Mouse (Mus musculus) intestine, embryonic 15.5 days (tissue): Measurements from ENCODE around the gene Snd1. TPM values are rescaled to one million over a fixed set of nuclear protein-coding genes. Genes with fewer than 3 reads are reported as not detected.

Experiments
- ATAC-seq: fragments of 200-750 bp; cut with Nextera tagmentation; 2 replicates; pipeline ENCODE4 v1.8.0; 2017; ENCODE audit warnings: moderate TSS enrichment, moderate library complexity
- H3K27ac ChIP-seq: fragments of 300-500 bp; sonication (generic); 2 replicates; pipeline ENCODE4 v1.5.1; 2015; ENCODE audit warnings: mild to moderate bottlenecking, inconsistent platforms
- H3K27me3 ChIP-seq: fragments of 300-500 bp; sonication (generic); replicated peaks from 2 replicates; pipeline ENCODE4 v1.6.1; 2015; ENCODE audit warnings: inconsistent platforms
- H3K36me3 ChIP-seq: fragments of 300-500 bp; sonication (generic); 2 replicates; pipeline ENCODE4 v1.6.1; 2015; ENCODE audit warnings: inconsistent platforms
- H3K4me1 ChIP-seq: fragments of 300-500 bp; sonication (generic); replicated peaks from 2 replicates; pipeline ENCODE4 v1.6.1; 2015; ENCODE audit warnings: inconsistent platforms
- H3K4me2 ChIP-seq: fragments of 300-500 bp; sonication (generic); replicated peaks from 2 replicates; pipeline ENCODE4 v1.6.1; 2015; ENCODE audit warnings: mild to moderate bottlenecking, inconsistent platforms
- H3K4me3 ChIP-seq: fragments of 300-500 bp; sonication (generic); replicated peaks from 2 replicates; pipeline ENCODE4 v1.5.1; 2015; ENCODE audit warnings: inconsistent platforms
- H3K9ac ChIP-seq: fragments of 300-500 bp; sonication (generic); 2 replicates; pipeline ENCODE4 v1.6.1; 2015; ENCODE audit warnings: inconsistent platforms
- H3K9me3 ChIP-seq: fragments of 300-500 bp; sonication (generic); 2 replicates; pipeline ENCODE4 v1.6.1; 2016; ENCODE audit warnings: inconsistent platforms
- WGBS: fragments of 180-500 bp; shearing (Covaris S2); methylation state at CpG from one replicate; pipeline ENCODE4 v1.1.7; 2015; 5-methylcytosine and 5-hydroxymethylcytosine counted together
- polyA plus RNA-seq: library from polyadenylated mRNA; unstranded; fragments of >200 nt; fragmentation: Nextera tagmentation; extraction: Ambion mirVana; gene quantifications from 2 replicates; pipeline ENCODE4 v1.2.1, GENCODE M21; 2015

Gene Snd1
- polyA plus RNA-seq, 1 experiment from 2014 or later: 128 TPM

DNA sequence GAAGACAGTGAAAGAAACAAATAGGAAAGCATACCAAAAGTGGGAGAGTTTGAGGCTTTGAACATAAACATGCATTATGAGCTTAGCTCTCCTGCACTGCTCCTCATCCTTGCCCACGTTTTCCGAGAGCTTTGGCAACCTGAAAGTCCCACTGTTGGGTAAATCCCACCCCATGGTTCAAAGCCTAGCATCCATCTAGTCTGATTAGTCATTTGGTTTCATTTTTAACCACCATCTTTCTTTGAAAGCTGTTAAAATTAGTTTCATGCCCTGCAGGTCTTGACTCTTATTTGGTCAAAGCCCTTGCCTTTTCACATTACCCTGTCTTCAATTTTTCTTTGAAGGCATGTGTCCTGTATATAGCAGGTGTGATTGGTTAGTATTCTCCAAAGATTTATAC, 108.5 kb downstream of the Snd1 start:
- Histone ChIP-seq H3K9me3 (no peaks in the 10 kb centered on the region), H3K36me3 (0 out of 2 replicates have a peak, but pooled peaks cover 1% of the 10 kb centered on the region), H3K9ac (no peak overlapping the region), H3K4me3 (no peak overlapping the region), H3K27me3 (no peaks in the 10 kb centered on the region), H3K4me1 (no peaks in the 10 kb centered on the region), H3K27ac (no peak overlapping the region), H3K4me2 (no peak overlapping the region)
- WGBS: 86% methylated on average over 2 of the region's 2 CpGs
- no peak for ATAC-seq

GRCm38 (mm10) chr6:28586806-28587205, 111.9 kb downstream of the Snd1 start:
- no peaks in the 10 kb centered on the region for H3K27me3 ChIP-seq
- H3K4me2 ChIP-seq: no peak overlapping the region
- 90% methylated on average over 3 of the region's 3 CpGs for WGBS
- no peak overlapping the region for H3K27ac ChIP-seq
- no peak for ATAC-seq
- no peaks in the 10 kb centered on the region for H3K4me1 ChIP-seq
- H3K36me3 ChIP-seq: no peaks in the 10 kb centered on the region
- H3K4me3 ChIP-seq: no peak overlapping the region
- H3K9ac ChIP-seq: no peak overlapping the region
- H3K9me3 ChIP-seq: no peaks in the 10 kb centered on the region

GRCm38 (mm10) chr6:28588494-28589171, 113.7 kb downstream of the Snd1 start:
- no peaks in the 10 kb centered on the region for H3K36me3 ChIP-seq
- no peaks in the 10 kb centered on the region for H3K27me3 ChIP-seq
- H3K9ac ChIP-seq: no peak overlapping the region
- H3K27ac ChIP-seq: no peak overlapping the region
- WGBS: 85% methylated on average over 5 of the region's 5 CpGs
- H3K4me1 ChIP-seq: no peaks in the 10 kb centered on the region
- ATAC-seq: no peak
- no peak overlapping the region for H3K4me2 ChIP-seq
- no peaks in the 10 kb centered on the region for H3K9me3 ChIP-seq
- H3K4me3 ChIP-seq: no peak overlapping the region

- H3K4me3 ChIP-seq: no peak overlapping the region
- ATAC-seq: no peak
- WGBS: 96% methylated on average over 3 of the region's 3 CpGs
- H3K27ac ChIP-seq: no peak overlapping the region
- H3K36me3 ChIP-seq: no peaks in the 10 kb centered on the region
- H3K4me2 ChIP-seq: no peak overlapping the region
- H3K4me1 ChIP-seq: no peaks in the 10 kb centered on the region
- H3K9me3 ChIP-seq: no peaks in the 10 kb centered on the region
- H3K27me3 ChIP-seq: no peaks in the 10 kb centered on the region
- H3K9ac ChIP-seq: no peak overlapping the region
Observed at GRCm38 (mm10) chr6:28592323-28592893, 117.5 kb downstream of the Snd1 start.

DNA sequence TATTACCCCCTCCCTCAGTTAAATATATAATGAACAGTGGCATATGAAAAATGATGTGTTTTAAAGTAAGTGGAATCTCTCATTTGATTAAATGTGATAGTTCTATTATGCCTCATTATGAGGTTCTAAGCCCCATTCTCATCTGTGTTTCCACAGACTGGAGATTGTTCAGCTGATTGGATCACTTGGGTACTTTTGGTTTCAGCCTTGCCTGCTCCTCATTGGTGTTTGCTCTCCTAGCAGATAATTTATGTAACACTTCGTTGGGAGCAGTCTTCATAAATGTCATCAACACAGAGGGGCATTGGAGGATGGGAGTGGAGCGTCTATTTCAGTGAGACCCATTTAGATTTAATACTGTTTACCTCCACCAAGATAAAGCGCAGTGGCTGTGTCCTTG, 118.8 kb downstream of the Snd1 start:
- WGBS: 51% methylated on average over 3 of the region's 3 CpGs
- H3K27ac ChIP-seq: no peak overlapping the region
- H3K27me3 ChIP-seq: no peaks in the 10 kb centered on the region
- H3K4me1 ChIP-seq: no peaks in the 10 kb centered on the region
- no peak for ATAC-seq
- no peak overlapping the region for H3K4me3 ChIP-seq
- no peak overlapping the region for H3K9ac ChIP-seq
- no peaks in the 10 kb centered on the region for H3K9me3 ChIP-seq
- no peaks in the 10 kb centered on the region for H3K36me3 ChIP-seq
- no peak overlapping the region for H3K4me2 ChIP-seq

- Histone ChIP-seq H3K4me2 (no peak overlapping the region), H3K9me3 (no peaks in the 10 kb centered on the region), H3K27ac (no peak overlapping the region), H3K9ac (no peak overlapping the region), H3K27me3 (no peaks in the 10 kb centered on the region), H3K4me1 (no peaks in the 10 kb centered on the region), H3K4me3 (no peak overlapping the region), H3K36me3 (no peaks in the 10 kb centered on the region)
- ATAC-seq: no peak
- WGBS: 95% methylated on average over 4 of the region's 4 CpGs
Observed at GRCm38 (mm10) chr6:28594759-28595158, 119.8 kb downstream of the Snd1 start.

- Histone ChIP-seq H3K4me3 (no peak overlapping the region), H3K27ac (no peak overlapping the region), H3K4me1 (no peaks in the 10 kb centered on the region), H3K9ac (no peak overlapping the region), H3K4me2 (no peak overlapping the region), H3K27me3 (no peaks in the 10 kb centered on the region), H3K9me3 (no peaks in the 10 kb centered on the region), H3K36me3 (no peaks in the 10 kb centered on the region)
- WGBS: 85% methylated on average over 1 of the region's 1 CpGs
- no peak for ATAC-seq
Observed at GRCm38 (mm10) chr6:28595231-28595630, 120.3 kb downstream of the Snd1 start.

GRCm38 (mm10) chr6:28597266-28597665, 122.3 kb downstream of the Snd1 start:
- 84% methylated on average over 5 of the region's 5 CpGs for WGBS
- no peaks in the 10 kb centered on the region for H3K36me3 ChIP-seq
- no peak overlapping the region for H3K27ac ChIP-seq
- no peaks in the 10 kb centered on the region for H3K4me1 ChIP-seq
- H3K9me3 ChIP-seq: no peaks in the 10 kb centered on the region
- ATAC-seq: no peak
- H3K4me3 ChIP-seq: no peak overlapping the region
- no peaks in the 10 kb centered on the region for H3K27me3 ChIP-seq
- no peak overlapping the region for H3K9ac ChIP-seq
- no peak overlapping the region for H3K4me2 ChIP-seq

DNA sequence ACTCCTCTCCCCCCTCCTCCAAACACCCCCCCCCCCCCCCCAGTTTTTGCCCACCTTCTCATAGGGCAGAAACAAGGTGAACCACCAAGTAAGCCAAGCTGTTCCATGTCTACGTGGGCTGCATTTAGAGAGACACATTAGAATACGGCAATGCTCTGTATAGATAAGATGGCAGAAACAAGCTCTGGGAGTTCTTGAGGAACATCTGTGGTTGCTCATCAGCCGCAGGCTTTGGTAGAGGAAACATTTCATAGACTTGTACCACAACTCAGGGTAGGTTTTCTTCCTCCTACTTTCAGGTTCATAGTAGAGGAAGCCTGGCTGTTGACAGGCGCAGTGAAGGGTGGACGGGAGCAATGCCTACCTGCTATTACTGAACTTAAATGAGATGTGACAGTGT, 124.2 kb downstream of the Snd1 start:
- Histone ChIP-seq H3K9ac (no peak overlapping the region), H3K4me1 (no peaks in the 10 kb centered on the region), H3K4me3 (no peak overlapping the region), H3K4me2 (no peak overlapping the region), H3K36me3 (no peaks in the 10 kb centered on the region), H3K27ac (no peak overlapping the region), H3K9me3 (no peaks in the 10 kb centered on the region), H3K27me3 (no peaks in the 10 kb centered on the region)
- 93% methylated on average over 5 of the region's 5 CpGs for WGBS
- ATAC-seq: no peak

DNA sequence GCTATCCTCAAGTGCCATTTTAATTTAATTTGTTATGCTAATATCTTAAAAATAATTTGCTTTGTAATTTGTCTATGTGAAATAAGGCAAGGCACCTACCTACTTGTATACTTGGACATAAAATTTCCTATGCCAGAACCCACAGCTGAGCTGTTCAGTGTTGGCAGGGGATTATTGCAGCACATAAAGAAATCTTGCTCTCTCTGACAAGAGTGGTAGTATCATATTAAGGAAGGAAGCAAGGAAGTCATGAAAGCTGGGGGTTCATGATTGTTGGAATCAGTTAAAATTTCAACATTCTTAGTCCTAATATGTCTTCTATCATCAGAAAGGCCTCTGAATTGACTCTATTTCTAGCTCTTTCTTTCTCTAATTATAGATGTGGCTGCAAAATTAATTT, 125.5 kb downstream of the Snd1 start:
- ATAC-seq: no peak
- Histone ChIP-seq H3K36me3 (no peaks in the 10 kb centered on the region), H3K4me2 (no peak overlapping the region), H3K4me3 (no peak overlapping the region), H3K4me1 (no peaks in the 10 kb centered on the region), H3K9me3 (no peaks in the 10 kb centered on the region), H3K27me3 (no peaks in the 10 kb centered on the region), H3K27ac (no peak overlapping the region), H3K9ac (no peak overlapping the region)

- 63% methylated on average over 3 of the region's 3 CpGs for WGBS
- Histone ChIP-seq H3K27me3 (no peaks in the 10 kb centered on the region), H3K36me3 (no peaks in the 10 kb centered on the region), H3K9me3 (no peaks in the 10 kb centered on the region), H3K4me2 (no peak overlapping the region), H3K9ac (no peak overlapping the region), H3K4me1 (no peaks in the 10 kb centered on the region), H3K27ac (no peak overlapping the region), H3K4me3 (no peak overlapping the region)
- no peak for ATAC-seq
Observed at GRCm38 (mm10) chr6:28603401-28603800, 128.5 kb downstream of the Snd1 start.

- Histone ChIP-seq H3K36me3 (no peaks in the 10 kb centered on the region), H3K4me3 (no peak overlapping the region), H3K4me2 (no peak overlapping the region), H3K27me3 (no peaks in the 10 kb centered on the region), H3K27ac (no peak overlapping the region), H3K9me3 (no peaks in the 10 kb centered on the region), H3K4me1 (no peaks in the 10 kb centered on the region), H3K9ac (no peak overlapping the region)
- ATAC-seq: peak; percentile 39; the same call in 1 of the 2 replicates
- WGBS: 50% methylated on average over 3 of the region's 3 CpGs
Observed at GRCm38 (mm10) chr6:28603823-28604222, 128.9 kb downstream of the Snd1 start.

- no peaks in the 10 kb centered on the region for H3K27me3 ChIP-seq
- no peak for ATAC-seq
- no peaks in the 10 kb centered on the region for H3K9me3 ChIP-seq
- no peaks in the 10 kb centered on the region for H3K4me1 ChIP-seq
- no peak overlapping the region for H3K4me2 ChIP-seq
- no peak overlapping the region for H3K27ac ChIP-seq
- no peaks in the 10 kb centered on the region for H3K36me3 ChIP-seq
- WGBS: 59% methylated on average over 4 of the region's 4 CpGs
- H3K9ac ChIP-seq: no peak overlapping the region
- no peak overlapping the region for H3K4me3 ChIP-seq
Observed at GRCm38 (mm10) chr6:28609291-28609690, 134.4 kb downstream of the Snd1 start.
